1 mouse cellular context compared by ENCODE assay signal in the genomic region with DNA sequence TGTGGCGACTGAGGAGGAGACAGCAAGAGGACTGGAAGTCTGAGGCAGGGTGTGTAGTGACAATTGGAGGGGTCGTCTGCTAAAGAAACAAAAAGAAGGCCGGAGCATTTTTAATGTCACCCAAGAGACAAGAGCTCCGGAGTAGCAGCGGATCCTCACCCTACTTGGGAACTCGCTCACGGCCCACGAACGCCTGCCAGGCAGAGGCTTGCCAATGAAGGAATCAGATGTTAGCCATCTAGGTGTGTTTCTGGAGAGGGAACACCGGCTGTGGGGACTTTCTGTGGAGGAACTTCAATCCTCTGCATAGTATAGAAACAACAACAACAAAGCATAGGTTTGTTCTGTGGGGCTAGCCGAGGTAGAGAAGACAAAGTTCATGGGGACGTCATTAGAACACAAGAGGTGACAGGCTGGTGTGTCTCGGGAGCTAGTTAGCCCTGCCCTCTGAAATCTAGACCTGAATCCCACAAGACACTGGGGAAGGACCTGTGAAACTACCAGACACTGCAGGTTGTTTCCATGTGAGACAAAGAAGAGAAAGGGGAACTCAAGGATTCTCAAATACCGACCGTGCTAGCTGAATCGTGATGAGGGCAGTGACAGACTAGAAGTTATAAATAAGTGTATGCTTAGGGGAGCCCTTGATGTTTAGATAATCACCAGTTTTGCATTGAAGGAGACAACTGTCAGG.
TF ChIP-seq lines count a peak whose summit lies in the region.

No protein-coding gene starts in this region.

TF ChIP-seq in CH12.LX, 34 proteins besides CTCF, POLR2A, EP300 and RAD21:
- no peak for TF ChIP-seq HCFC1 (IDR thresholded peaks at IDR 0.05; ENCODE audit: low read depth, low read length)
- TF ChIP-seq CHD1 (IDR thresholded peaks at IDR 0.05; ENCODE audit: low read depth, low read length) = no peak
- TF ChIP-seq ZMIZ1 (IDR thresholded peaks at IDR 0.05; ENCODE audit: low read depth, low read length) = no peak
- no peak for TF ChIP-seq PAX5 (IDR thresholded peaks at IDR 0.05; ENCODE audit: low read length)
- TF ChIP-seq NELFE (IDR thresholded peaks at IDR 0.05; ENCODE audit: low read depth, low read length) = no peak
- no peak for TF ChIP-seq E2F4 (IDR thresholded peaks at IDR 0.05; ENCODE audit: insufficient replicate concordance, low read depth, low read length)
- TF ChIP-seq POLR2AphosphoS2 (IDR thresholded peaks at IDR 0.05; ENCODE audit: low read depth, low read length) = no peak
- TF ChIP-seq TCF12 (IDR thresholded peaks at IDR 0.05; ENCODE audit: low read depth, low read length) = no peak
- TF ChIP-seq BHLHE40 (IDR thresholded peaks at IDR 0.05; ENCODE audit: low read depth, low read length) = no peak
- TF ChIP-seq RCOR1 (conservative IDR thresholded peaks at IDR 0.05; ENCODE audit: low read depth, low read length) = no peak
- no peak for TF ChIP-seq ELF1 (IDR thresholded peaks at IDR 0.05; ENCODE audit: low read depth, low read length)
- TF ChIP-seq TBP (conservative IDR thresholded peaks at IDR 0.05; ENCODE audit: low read depth, low read length) = 0 out of 2 replicates have a peak, but pooled peaks have one; percentile 10
- TF ChIP-seq ETS1 (conservative IDR thresholded peaks at IDR 0.05; ENCODE audit: low read depth, low read length) = peak; percentile 30
- no peak for TF ChIP-seq MXI1 (IDR thresholded peaks at IDR 0.05; ENCODE audit: low read depth, low read length)
- TF ChIP-seq CHD2 (IDR thresholded peaks at IDR 0.05; ENCODE audit: low read length) = no peak
- TF ChIP-seq SMC3 (IDR thresholded peaks at IDR 0.05; ENCODE audit: low read depth, low read length) = no peak
